Mouse (Mus musculus) kidney, embryonic 16.5 days (tissue): ENCODE measurements around the gene Zfp941. TPM values are rescaled to one million over a fixed set of nuclear protein-coding genes. Genes with fewer than 3 reads are reported as not detected.
A peak's percentile ranks its signal among the peaks of the same experiment; 100 is the strongest.

ENCODE experiments used
- ATAC-seq: fragments of 200-750 bp; cut with Nextera tagmentation; 2 replicates; pipeline ENCODE4 v1.8.0; 2017; ENCODE audit warnings: moderate TSS enrichment; ENCODE audit not compliant: low FRiP score, low TSS enrichment
- H3K27ac ChIP-seq: fragments of 300-500 bp; sonication (generic); 2 replicates; pipeline ENCODE4 v1.5.1; 2014; ENCODE audit warnings: low read length
- H3K27me3 ChIP-seq: fragments of 300-500 bp; sonication (generic); 2 replicates; pipeline ENCODE4 v1.6.1; 2014; ENCODE audit warnings: low read length, control low read depth, mixed read lengths; ENCODE audit not compliant: insufficient read depth
- H3K36me3 ChIP-seq: fragments of 300-500 bp; sonication (generic); 2 replicates; pipeline ENCODE4 v1.6.1; 2014; ENCODE audit warnings: low read length, control low read depth, mixed read lengths; ENCODE audit not compliant: insufficient read depth
- H3K4me1 ChIP-seq: fragments of 300-500 bp; sonication (generic); 2 replicates; pipeline ENCODE4 v1.6.1; 2014; ENCODE audit warnings: low read length, control low read depth, mixed read lengths; ENCODE audit not compliant: insufficient read depth
- H3K4me2 ChIP-seq: fragments of 300-500 bp; sonication (generic); replicated peaks from 2 replicates; pipeline ENCODE4 v1.6.1; 2014; ENCODE audit warnings: low read depth, low read length
- H3K4me3 ChIP-seq: fragments of 300-500 bp; sonication (generic); 2 replicates; pipeline ENCODE4 v1.5.1; 2014; ENCODE audit warnings: mild to moderate bottlenecking, low read length
- H3K9ac ChIP-seq: fragments of 300-500 bp; sonication (generic); replicated peaks from 2 replicates; pipeline ENCODE4 v1.6.1; 2014; ENCODE audit warnings: low read length
- H3K9me3 ChIP-seq: fragments of 300-500 bp; sonication (generic); 2 replicates; pipeline ENCODE4 v1.6.1; 2016; ENCODE audit warnings: low read length, control low read depth
- WGBS: fragments of 180-500 bp; shearing (Covaris S2); extraction: QIAGEN DNeasy Blood & Tissue Kit; methylation state at CpG from one replicate; pipeline ENCODE4 v1.1.7; 2014; 5-methylcytosine and 5-hydroxymethylcytosine counted together
- polyA plus RNA-seq: library from polyadenylated mRNA; unstranded; fragments of >200 nt; fragmentation: Nextera tagmentation; extraction: Ambion mirVana; gene quantifications from 2 replicates; pipeline ENCODE4 v1.2.1, GENCODE M21; 2015

Zfp941 gene
- 1.4 and 1.6 TPM in 2 replicates for polyA plus RNA-seq

- Histone ChIP-seq H3K9ac (peak within 1 kb of the TSS; percentile 53), H3K36me3 (no peaks in the 10 kb centered on the region), H3K4me2 (peak within 1 kb of the TSS; percentile 57), H3K4me3 (peak within 1 kb of the TSS; percentile 45), H3K27ac (no peak within 1 kb of the TSS), H3K9me3 (no peaks in the 10 kb centered on the region), H3K27me3 (no peaks in the 10 kb centered on the region), H3K4me1 (no peaks in the 10 kb centered on the region)
- peak; percentile 77 for ATAC-seq
- 2% methylated on average over 21 of the region's 21 CpGs for WGBS
These were observed at the start of gene Zfp941 for GRCm38 (mm10) chr7:140821653-140822329. Zfp941 (minus strand) TSS chr7:140822178.

DNA sequence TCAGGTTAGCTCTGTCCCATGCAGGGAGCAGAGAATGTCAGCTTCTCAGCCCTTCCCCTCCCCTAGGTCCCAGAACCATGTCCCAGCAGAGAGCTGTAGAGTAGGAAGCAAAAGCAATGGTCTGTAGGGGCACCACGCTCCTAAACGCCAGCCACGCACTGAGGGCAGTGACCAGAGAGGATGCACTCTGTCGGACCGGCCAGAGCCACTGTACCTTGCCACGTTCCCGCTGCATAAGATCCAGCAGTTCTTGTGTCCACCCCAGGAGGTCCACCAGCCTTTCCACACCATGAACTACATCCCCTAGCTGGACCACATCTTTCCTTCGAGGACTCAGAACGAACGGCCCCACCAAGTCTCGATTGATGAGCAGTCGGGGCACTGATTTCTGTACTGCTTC, 42.8 kb upstream of the Zfp941 start:
- ATAC-seq = no peak
- Histone ChIP-seq H3K4me2 (no peak overlapping the region), H3K36me3 (peaks cover 55% of the 10 kb centered on the region), H3K9me3 (no peaks in the 10 kb centered on the region), H3K27ac (no peak overlapping the region), H3K9ac (no peak overlapping the region), H3K27me3 (no peaks in the 10 kb centered on the region), H3K4me3 (no peak overlapping the region), H3K4me1 (no peaks in the 10 kb centered on the region)
- WGBS = 84% methylated on average over 12 of the region's 12 CpGs

GRCm38 (mm10) chr7:140860728-140861127, 38.8 kb upstream of the Zfp941 start:
- H3K9ac ChIP-seq = no peak overlapping the region
- H3K9me3 ChIP-seq = no peaks in the 10 kb centered on the region
- H3K4me2 ChIP-seq = no peak overlapping the region
- H3K4me3 ChIP-seq = no peak overlapping the region
- 87% methylated on average over 5 of the region's 5 CpGs for WGBS
- H3K4me1 ChIP-seq = peaks cover 12% of the 10 kb centered on the region
- no peaks in the 10 kb centered on the region for H3K27me3 ChIP-seq
- no peak for ATAC-seq
- H3K27ac ChIP-seq = no peak overlapping the region
- peaks cover 63% of the 10 kb centered on the region for H3K36me3 ChIP-seq

DNA sequence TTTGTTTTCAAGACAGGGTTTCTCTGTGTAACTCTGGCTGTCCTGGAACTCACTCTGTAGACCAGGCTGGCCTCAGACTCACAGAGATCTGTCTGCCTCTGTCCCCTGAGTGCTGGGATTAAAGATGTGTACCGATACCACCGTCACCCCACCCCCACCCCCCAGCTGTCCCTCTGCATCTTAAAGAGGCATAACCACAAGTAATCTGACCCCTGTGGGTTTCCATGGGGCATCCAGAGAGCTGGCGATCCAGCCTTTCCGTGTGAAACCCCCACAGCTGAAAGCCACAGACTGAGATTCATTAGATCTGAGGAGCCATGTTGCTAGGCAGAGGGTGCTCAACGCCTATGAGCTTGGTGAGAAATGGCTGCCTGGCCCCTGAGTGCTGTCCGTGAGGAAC, 38.0 kb upstream of the Zfp941 start:
- no peak for ATAC-seq
- H3K9ac ChIP-seq = no peak overlapping the region
- H3K9me3 ChIP-seq = no peaks in the 10 kb centered on the region
- no peak overlapping the region for H3K4me3 ChIP-seq
- 68% methylated on average over 6 of the region's 6 CpGs for WGBS
- H3K27me3 ChIP-seq = no peaks in the 10 kb centered on the region
- H3K27ac ChIP-seq = no peak overlapping the region
- H3K4me1 ChIP-seq = peaks cover 18% of the 10 kb centered on the region
- H3K4me2 ChIP-seq = no peak overlapping the region
- H3K36me3 ChIP-seq = peaks cover 63% of the 10 kb centered on the region

DNA sequence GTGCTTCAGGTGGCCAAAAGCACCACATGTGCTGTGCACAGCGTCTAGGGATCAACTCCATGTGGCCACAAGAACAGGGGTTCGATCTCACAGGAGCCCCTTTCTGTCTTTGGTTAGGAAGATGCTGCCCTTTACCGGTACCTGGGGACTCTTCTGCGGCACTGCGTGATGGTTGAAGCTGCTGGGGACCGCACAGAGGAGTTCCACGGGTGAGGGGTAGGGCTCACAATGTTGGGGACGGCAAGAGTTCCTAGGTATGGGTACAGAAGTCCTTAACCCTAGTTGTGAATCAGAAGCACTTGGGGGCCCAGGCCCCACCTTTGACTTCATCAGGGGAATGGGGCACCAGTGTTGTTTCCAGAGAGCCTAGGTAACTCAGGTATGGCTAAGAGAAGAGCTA, 36.8 kb upstream of the Zfp941 start:
- ATAC-seq = no peak
- 94% methylated on average over 8 of the region's 8 CpGs for WGBS
- peak overlapping the region; percentile 93; the same call in 1 of the 2 replicates for H3K9ac ChIP-seq
- no peaks in the 10 kb centered on the region for H3K9me3 ChIP-seq
- H3K4me3 ChIP-seq = peak overlapping the region; percentile 92; the same call in 1 of the 2 replicates
- H3K4me2 ChIP-seq = peak overlapping the region; percentile 99
- peaks cover 58% of the 10 kb centered on the region for H3K36me3 ChIP-seq
- peaks cover 20% of the 10 kb centered on the region for H3K4me1 ChIP-seq
- H3K27me3 ChIP-seq = no peaks in the 10 kb centered on the region
- H3K27ac ChIP-seq = no peak overlapping the region

- Histone ChIP-seq H3K27me3 (no peaks in the 10 kb centered on the region), H3K4me3 (peak within 1 kb of the TSS; percentile 92), H3K36me3 (peaks cover 58% of the 10 kb centered on the region), H3K9me3 (no peaks in the 10 kb centered on the region), H3K4me2 (peak within 1 kb of the TSS; percentile 99), H3K27ac (peak within 1 kb of the TSS; percentile 91), H3K9ac (peak within 1 kb of the TSS; percentile 93), H3K4me1 (peaks cover 20% of the 10 kb centered on the region)
- WGBS = 31% methylated on average over 40 of the region's 40 CpGs
- ATAC-seq = peak; percentile 39; the same call in 1 of the 2 replicates
These were observed 35.9 kb upstream of the Zfp941 start, which contains the start of gene Bet1l for GRCm38 (mm10) chr7:140857550-140858505. Bet1l (minus strand) TSS chr7:140857577.

DNA sequence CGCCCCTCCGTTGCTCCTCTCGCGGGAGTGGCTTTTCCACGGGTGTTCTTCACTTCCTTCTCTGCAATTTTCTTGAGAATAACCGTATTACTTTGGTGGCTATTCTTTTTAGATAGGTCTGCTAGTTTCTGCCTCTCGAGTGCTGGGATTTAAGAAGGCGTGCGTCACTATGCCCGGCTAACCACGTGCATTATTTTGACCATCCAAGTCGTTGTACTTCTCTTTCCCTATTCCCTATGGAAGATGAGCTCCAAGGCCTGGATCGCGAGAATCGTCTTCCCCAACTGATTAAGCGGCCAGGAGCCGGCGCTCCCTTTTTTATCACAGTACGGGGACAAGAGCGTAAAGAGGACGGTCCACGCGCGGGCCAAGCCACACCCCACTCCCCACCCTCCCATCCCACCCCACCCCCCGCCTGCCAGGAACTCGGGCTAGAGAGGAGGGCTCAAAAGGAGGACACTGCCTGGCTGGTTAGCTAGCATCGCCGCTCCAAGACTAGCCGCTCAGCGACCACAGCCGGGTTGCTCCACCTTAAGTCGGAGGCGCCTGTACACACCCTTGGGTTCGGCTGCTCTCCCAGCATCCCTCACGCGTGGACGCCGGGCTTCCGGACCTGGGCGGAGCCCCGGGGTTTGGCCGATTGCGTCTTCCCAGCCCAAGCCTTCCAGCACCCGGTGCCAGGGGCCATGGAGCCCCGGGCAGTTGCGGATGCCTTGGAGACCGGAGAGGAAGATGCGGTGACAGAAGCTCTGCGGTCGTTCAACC, 35.0 kb upstream of the Zfp941 start, which contains the start of gene Ric8a:
TSS of gene Ric8a (plus strand) at position 173 of the 765 bp plus-strand sequence.
- peak; percentile 86 for ATAC-seq
- H3K4me3 ChIP-seq = peak within 1 kb of the TSS; percentile 92
- H3K27me3 ChIP-seq = no peaks in the 10 kb centered on the region
- H3K36me3 ChIP-seq = peaks cover 57% of the 10 kb centered on the region
- peak within 1 kb of the TSS; percentile 99 for H3K4me2 ChIP-seq
- H3K4me1 ChIP-seq = peaks cover 20% of the 10 kb centered on the region
- peak within 1 kb of the TSS; percentile 93 for H3K9ac ChIP-seq
- H3K27ac ChIP-seq = peak within 1 kb of the TSS; percentile 91
- H3K9me3 ChIP-seq = no peaks in the 10 kb centered on the region
- WGBS = under 1% methylated on average over 50 of the region's 50 CpGs

DNA sequence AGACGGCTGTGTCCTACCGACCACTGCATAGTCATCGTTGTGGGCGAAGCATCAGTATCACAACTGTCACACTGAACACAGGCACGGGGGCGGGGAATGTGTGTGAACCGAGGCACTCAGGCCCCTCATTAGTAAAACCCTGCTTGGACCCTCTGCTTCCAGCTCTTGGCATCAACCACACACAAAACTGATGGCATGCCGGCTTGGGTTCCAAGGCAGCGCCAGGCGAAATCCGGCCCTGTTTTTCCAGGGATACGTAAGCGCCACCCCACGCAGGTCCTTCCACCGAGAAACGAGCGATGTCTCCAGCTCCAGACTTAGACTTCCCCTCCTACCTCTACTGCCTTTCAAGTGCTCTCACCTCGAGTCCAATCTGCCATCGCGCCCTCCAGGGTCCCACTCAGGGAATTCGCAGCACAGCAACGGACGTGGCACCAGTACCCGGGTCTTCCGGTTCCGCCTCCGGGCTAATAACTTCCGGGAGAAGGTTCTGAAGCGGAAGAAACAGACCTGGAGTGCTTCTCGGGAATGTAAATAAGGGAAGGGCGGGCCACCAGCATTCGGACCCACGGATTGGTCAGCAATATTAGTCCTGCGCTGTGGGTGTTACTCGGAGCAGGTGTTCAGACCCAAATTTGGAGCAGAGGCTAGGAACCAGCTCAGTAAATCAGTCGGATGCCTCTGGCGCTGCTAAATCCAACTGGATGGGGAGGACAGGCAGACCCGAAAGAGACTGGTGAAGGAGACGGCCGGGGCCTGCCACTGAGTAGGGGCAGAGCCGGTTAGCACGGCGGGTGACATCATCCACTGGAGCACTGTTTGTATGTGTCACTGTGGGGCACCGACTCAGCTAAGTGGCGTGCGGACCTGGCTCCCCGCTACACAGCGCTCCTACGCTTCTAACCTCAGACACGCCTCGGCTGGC, 34.1 kb upstream of the Zfp941 start, which contains the start of gene Gm45785:
TSS of gene Gm45785 (minus strand) at position 472 of the 925 bp plus-strand sequence.
- Histone ChIP-seq H3K36me3 (peaks cover 56% of the 10 kb centered on the region), H3K4me1 (peaks cover 20% of the 10 kb centered on the region), H3K27me3 (no peaks in the 10 kb centered on the region), H3K9ac (peak within 1 kb of the TSS; percentile 93), H3K27ac (peak within 1 kb of the TSS; percentile 91), H3K4me2 (peak within 1 kb of the TSS; percentile 99), H3K4me3 (peak within 1 kb of the TSS; percentile 92), H3K9me3 (no peaks in the 10 kb centered on the region)
- WGBS = 1% methylated on average over 50 of the region's 51 CpGs
- peak; percentile 84 for ATAC-seq
